Mouse (Mus musculus) layer of hippocampus, adult 2 months (tissue): ENCODE data around the gene Abcg4. TPM values are rescaled to one million over a fixed set of nuclear protein-coding genes. Genes with fewer than 3 reads are reported as not detected.
A peak's percentile ranks its signal among the peaks of the same experiment; 100 is the strongest.

Experiments
- DNase-seq, 2 experiments: peaks; one replicate each; pipeline ENCODE4 v3.0.0; 2022; ENCODE audit warnings: low spot score in 2 of 2
- H3K27ac ChIP-seq: fragments of 200-600 bp; 2 replicates; pipeline ENCODE4 v1.8.1; 2022
- H3K4me3 ChIP-seq: fragments of 200-600 bp; 2 replicates; pipeline ENCODE4 v1.8.1; 2022; ENCODE audit warnings: mild to moderate bottlenecking
- CTCF ChIP-seq: fragments of 200-600 bp; conservative IDR thresholded peaks from 2 replicates; pipeline ENCODE4 v1.8.1; 2022; ENCODE audit warnings: antibody characterized with exemption, mild to moderate bottlenecking, moderate library complexity
- microRNA-seq, 2 experiments: library from miRNA; unstranded; fragments of <30 nt; microRNA quantifications; one replicate each; pipeline ENCODE4 v1.2.0; 2021
- total RNA-seq, 2 experiments: library from RNA; stranded (reverse); gene quantifications; 2 replicates each; pipeline ENCODE4 v1.2.3; 2021

The Abcg4 gene
- total RNA-seq, 2 experiments from 2014 or later = 67.9 to 71.4 TPM

GRCm38 (mm10) chr9:44238501-44239190, 49.8 kb downstream of the Abcg4 start:
- no peak for TF ChIP-seq CTCF
- DNase-seq = no peak
- Histone ChIP-seq H3K4me3 (no peak overlapping the region), H3K27ac (no peak overlapping the region)

GRCm38 (mm10) chr9:44237128-44237527, 51.3 kb downstream of the Abcg4 start:
- DNase-seq = no peak
- Histone ChIP-seq H3K4me3 (no peak overlapping the region), H3K27ac (no peak overlapping the region)
- TF ChIP-seq CTCF = no peak

DNA sequence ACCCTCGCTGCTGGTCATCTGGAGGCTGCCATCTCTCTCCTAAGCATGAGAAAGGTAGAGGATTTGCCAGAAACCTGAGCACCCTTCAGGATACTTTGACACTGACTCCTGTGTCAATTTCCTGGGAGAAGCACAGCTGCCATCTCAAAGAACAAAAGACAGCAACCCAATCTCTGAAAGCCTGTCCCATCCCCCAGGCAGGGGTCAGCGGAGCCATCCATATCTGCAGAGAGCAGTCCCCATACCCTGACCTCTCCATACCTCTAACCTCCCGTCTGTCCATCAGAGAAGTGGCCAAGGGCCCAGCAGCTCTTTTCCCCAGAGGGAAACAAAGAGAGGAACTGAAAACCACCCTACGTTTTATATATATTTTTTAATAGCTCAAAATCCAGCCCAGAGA, 51.8 kb downstream of the Abcg4 start:
- DNase-seq = no peak
- TF ChIP-seq CTCF = no peak
- Histone ChIP-seq H3K4me3 (no peak overlapping the region), H3K27ac (no peak overlapping the region)

GRCm38 (mm10) chr9:44234479-44235427, 53.7 kb downstream of the Abcg4 start:
- Histone ChIP-seq H3K4me3 (peak overlapping the region; percentile 53), H3K27ac (peak overlapping the region; percentile 97)
- TF ChIP-seq CTCF = no peak
- DNase-seq = peak in 1 of 2 experiments; percentile 33

GRCm38 (mm10) chr9:44233802-44234478, 54.5 kb downstream of the Abcg4 start, which contains the start of gene Cbl:
Cbl (minus strand) TSS chr9:44234049.
- peak within 1 kb of the TSS; percentile 97 for H3K4me3 ChIP-seq
- TF ChIP-seq CTCF = peak; percentile 92
- peak within 1 kb of the TSS; percentile 97 for H3K27ac ChIP-seq
- peak; percentile 99 to 100 for DNase-seq

- peak; percentile 32 to 50 for DNase-seq
- H3K4me3 ChIP-seq = peak overlapping the region; percentile 97
- peak overlapping the region; percentile 97 for H3K27ac ChIP-seq
- TF ChIP-seq CTCF = no peak
Measured at GRCm38 (mm10) chr9:44233021-44233801, 55.2 kb downstream of the Abcg4 start.

- TF ChIP-seq CTCF = no peak
- DNase-seq = no peak
- no peak overlapping the region for H3K27ac ChIP-seq
- H3K4me3 ChIP-seq = no peak overlapping the region
Measured at GRCm38 (mm10) chr9:44231609-44232008, 56.8 kb downstream of the Abcg4 start.

DNA sequence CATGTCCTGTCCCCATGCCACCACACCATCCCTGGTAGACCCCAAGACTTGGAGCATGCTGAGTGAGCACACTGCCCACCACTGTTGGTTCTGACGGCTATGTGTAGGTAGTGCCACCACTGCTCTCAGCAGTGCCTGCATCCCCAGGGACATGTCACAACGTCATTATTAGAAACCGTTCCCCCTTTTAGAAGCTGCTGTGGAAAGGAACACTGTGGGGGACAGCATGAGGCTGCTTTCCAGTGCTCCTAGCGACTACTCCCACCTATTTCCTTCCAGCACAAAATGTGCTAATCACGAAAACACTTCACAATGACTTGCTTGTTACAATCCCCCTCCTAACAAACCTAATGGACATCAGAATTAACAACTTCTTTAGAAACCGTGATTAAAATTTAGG, 62.4 kb downstream of the Abcg4 start:
- TF ChIP-seq CTCF = no peak
- peak overlapping the region; percentile 86 for H3K27ac ChIP-seq
- peak; percentile 39 to 55 for DNase-seq
- peak overlapping the region; percentile 6; the same call in 1 of the 2 replicates for H3K4me3 ChIP-seq

Small RNA genes within 50 kb of the gene (microRNA-seq; reads per million reads assigned to microRNA genes)
- 0 to 0.18 reads per million in 2 experiments for gene Gm44335

Other genes starting within 250 kb of the Abcg4 start
- 100 to 1,000 TPM; 854 to 892 TPM for gene Thy1, start 245.2 kb downstream of the Abcg4 start, total RNA-seq
- 10 to 100 TPM; 79.2 to 82.4 TPM for gene Usp2, start 221.6 kb downstream of the Abcg4 start, total RNA-seq
- 1 to 10 TPM in 1 of 2 experiments, not detected in 1; 1.3 TPM for gene Mfrp, start 186.9 kb downstream of the Abcg4 start, total RNA-seq
- 10 to 100 TPM; 12.3 to 14.4 TPM for gene C1qtnf5, start 181.4 kb downstream of the Abcg4 start, total RNA-seq
- under 1 TPM; 0.27 to 0.38 TPM for gene Gm49380, start 175.1 kb downstream of the Abcg4 start, total RNA-seq
- gene Rnf26, start 175.1 kb downstream of the Abcg4 start, total RNA-seq = 10 to 100 TPM; 29.2 to 30.7 TPM
- gene Mcam, start 154.1 kb downstream of the Abcg4 start, total RNA-seq = 10 to 100 TPM; 10.1 to 15.9 TPM
- gene Cbl, start 54.6 kb downstream of the Abcg4 start, total RNA-seq = 10 to 100 TPM; 61.7 to 66.5 TPM
- 1 to 10 TPM; 3.6 to 4.1 TPM for gene Ccdc153, start 47.9 kb downstream of the Abcg4 start, total RNA-seq
- 1 to 10 TPM; 1.1 to 1.5 TPM for gene Pdzd3, start 37.1 kb downstream of the Abcg4 start, total RNA-seq
- gene Nlrx1, start 20.0 kb downstream of the Abcg4 start, total RNA-seq = 10 to 100 TPM; 11.6 to 13.9 TPM
- 10 to 100 TPM; 26.0 to 36.9 TPM for gene Hinfp, start 17.1 kb upstream of the Abcg4 start, total RNA-seq
- gene C2cd2l, start 31.7 kb upstream of the Abcg4 start, total RNA-seq = 100 to 1,000 TPM; 186 to 206 TPM
- gene Dpagt1, start 37.4 kb upstream of the Abcg4 start, total RNA-seq = 10 to 100 TPM; 14.5 to 15.3 TPM
- gene H2afx, start 46.1 kb upstream of the Abcg4 start, total RNA-seq = 10 to 100 TPM; 42.5 to 44.2 TPM
- 10 to 100 TPM; 21.9 to 22.1 TPM for gene Hmbs, start 55.6 kb upstream of the Abcg4 start, total RNA-seq
- gene Vps11, start 73.1 kb upstream of the Abcg4 start, total RNA-seq = 10 to 100 TPM; 54.7 to 55.7 TPM
- 100 to 1,000 TPM; 113 to 127 TPM for gene Hyou1, start 90.9 kb upstream of the Abcg4 start, total RNA-seq
- 10 to 100 TPM; 29.5 to 30.2 TPM for gene Slc37a4, start 108.2 kb upstream of the Abcg4 start, total RNA-seq
- gene Rps25, start 118.5 kb upstream of the Abcg4 start, total RNA-seq = 100 to 1,000 TPM; 710 to 726 TPM
- 10 to 100 TPM; 63.9 to 75.2 TPM for gene Trappc4, start 119.0 kb upstream of the Abcg4 start, total RNA-seq
- 10 to 100 TPM; 21.5 to 25.7 TPM for gene Ccdc84, start 130.0 kb upstream of the Abcg4 start, total RNA-seq
- not detected for gene Foxr1, start 152.5 kb upstream of the Abcg4 start, total RNA-seq
- gene Upk2, start 166.4 kb upstream of the Abcg4 start, total RNA-seq = not detected
- 10 to 100 TPM; 68.4 to 76.9 TPM for gene Bcl9l, start 194.2 kb upstream of the Abcg4 start, total RNA-seq